Mouse (Mus musculus) bone marrow macrophage, adult 2 months (primary cell): ENCODE results near the gene Abcb11.
"Not testable (repeated sequence)": the region's sequence is repeated elsewhere in the genome, so short reads cannot be mapped to it uniquely, and the experiment has no call there.

Experiments
- CTCF ChIP-seq: IDR thresholded peaks from 2 replicates; pipeline ENCODE4 v1.5.1; 2012; ENCODE audit warnings: low read depth, mild to moderate bottlenecking, low read length, moderate library complexity
- POLR2A ChIP-seq: IDR thresholded peaks from 2 replicates; pipeline ENCODE4 v1.6.1; 2012; ENCODE audit warnings: mild to moderate bottlenecking, low read depth, low read length, borderline replicate concordance

- TF ChIP-seq CTCF, POLR2A: not testable (repeated sequence)
Observed at GRCm38 (mm10) chr2:69300568-69300967, 41.8 kb downstream of the Abcb11 start.
